Mouse (Mus musculus) embryonic fibroblast, embryonic 13.5 days (primary cell): Measurements from ENCODE around the gene Tstd3. TPM values are rescaled to one million over a fixed set of nuclear protein-coding genes. Genes with fewer than 3 reads are reported as not detected.
A peak's percentile ranks its signal among the peaks of the same experiment; 100 is the strongest.

Experiments
- H3K27ac ChIP-seq: 2 replicates; pipeline ENCODE4 v1.5.1; 2012; ENCODE audit warnings: low read length, control low read depth, inconsistent platforms; ENCODE audit not compliant: insufficient read depth
- H3K4me1 ChIP-seq: 2 replicates; pipeline ENCODE4 v1.6.1; 2011; ENCODE audit warnings: low read length; ENCODE audit not compliant: control insufficient read depth, insufficient read depth
- H3K4me3 ChIP-seq: 2 replicates; pipeline ENCODE4 v1.5.1; 2011; ENCODE audit warnings: mild to moderate bottlenecking, control low read depth, low read length; ENCODE audit not compliant: insufficient read depth
- CTCF ChIP-seq: IDR thresholded peaks from 2 replicates; pipeline ENCODE4 v1.5.1; 2011; ENCODE audit warnings: mild to moderate bottlenecking, control low read depth, low read length, moderate library complexity, borderline replicate concordance; ENCODE audit not compliant: insufficient read depth
- POLR2A ChIP-seq: IDR thresholded peaks from 2 replicates; pipeline ENCODE4 v1.6.1; 2011; ENCODE audit warnings: low read depth, mild to moderate bottlenecking, control low read depth, low read length, moderate library complexity
- polyA plus RNA-seq: library from polyadenylated mRNA; stranded (reverse); fragments of >200 nt; gene quantifications from 2 replicates; pipeline ENCODE4 v1.2.4, GENCODE M21; 2011; ENCODE audit warnings: low read depth; ENCODE audit not compliant: missing spikeins, insufficient read length

Gene Tstd3
- polyA plus RNA-seq, 1 experiment = 15.1 TPM

- TF ChIP-seq POLR2A (no peak), CTCF (no peak)
- H3K27ac ChIP-seq = no peak overlapping the region
- no peaks in the 10 kb centered on the region for H3K4me1 ChIP-seq
- H3K4me3 ChIP-seq = no peak overlapping the region
Observed at GRCm38 (mm10) chr4:21786268-21786667, 19.3 kb upstream of the Tstd3 start.

- Histone ChIP-seq H3K27ac (no peak overlapping the region), H3K4me1 (peaks cover 2% of the 10 kb centered on the region; the same call in 1 of the 2 replicates), H3K4me3 (no peak overlapping the region)
- TF ChIP-seq CTCF (no peak), POLR2A (no peak)
Observed at GRCm38 (mm10) chr4:21780816-21781726, 14.1 kb upstream of the Tstd3 start.

- peak overlapping the region; percentile 98 for H3K4me3 ChIP-seq
- H3K27ac ChIP-seq = no peak overlapping the region
- no peak for TF ChIP-seq POLR2A
- no peak for TF ChIP-seq CTCF
- peaks cover 2% of the 10 kb centered on the region; the same call in 1 of the 2 replicates for H3K4me1 ChIP-seq
Observed at GRCm38 (mm10) chr4:21776946-21777265, 9.9 kb upstream of the Tstd3 start.

GRCm38 (mm10) chr4:21776091-21776945 is 9.3 kb upstream of the Tstd3 start:
- TF ChIP-seq CTCF (no peak), POLR2A (peak; percentile 93)
- peaks cover 2% of the 10 kb centered on the region; the same call in 1 of the 2 replicates for H3K4me1 ChIP-seq
- H3K4me3 ChIP-seq = peak overlapping the region; percentile 98
- no peak overlapping the region for H3K27ac ChIP-seq

GRCm38 (mm10) chr4:21772306-21772705 is 5.3 kb upstream of the Tstd3 start:
- H3K4me3 ChIP-seq = no peak overlapping the region

GRCm38 (mm10) chr4:21771064-21771463 is 4.1 kb upstream of the Tstd3 start:
- no peaks in the 10 kb centered on the region for H3K4me1 ChIP-seq
- no peak overlapping the region for H3K4me3 ChIP-seq
- no peak overlapping the region for H3K27ac ChIP-seq
- no peak for TF ChIP-seq POLR2A
- TF ChIP-seq CTCF = no peak

More at GRCm38 (mm10) chr4:21772306-21772705, 5.3 kb upstream of the Tstd3 start:
- TF ChIP-seq CTCF = no peak
- no peak for TF ChIP-seq POLR2A
- Histone ChIP-seq H3K27ac (no peak overlapping the region), H3K4me1 (peaks cover 2% of the 10 kb centered on the region; the same call in 1 of the 2 replicates)

GRCm38 (mm10) chr4:21766171-21766862 is 695 bp downstream of the Tstd3 start:
- Histone ChIP-seq H3K4me3 (peak overlapping the region; percentile 90), H3K4me1 (no peaks in the 10 kb centered on the region), H3K27ac (no peak overlapping the region)
- no peak for TF ChIP-seq POLR2A
- TF ChIP-seq CTCF = no peak

- Histone ChIP-seq H3K27ac (no peak overlapping the region), H3K4me3 (no peak overlapping the region), H3K4me1 (no peaks in the 10 kb centered on the region)
- TF ChIP-seq POLR2A (no peak), CTCF (no peak)
Observed at GRCm38 (mm10) chr4:21763827-21764226, 3.2 kb downstream of the Tstd3 start.

- TF ChIP-seq CTCF = no peak
- TF ChIP-seq POLR2A = no peak
- Histone ChIP-seq H3K4me1 (no peaks in the 10 kb centered on the region), H3K27ac (no peak overlapping the region), H3K4me3 (no peak overlapping the region)
Observed at GRCm38 (mm10) chr4:21761416-21762160, 5.4 kb downstream of the Tstd3 start.
